Mouse (Mus musculus) cortical plate, adult 2 months (tissue): ENCODE results near the gene Sbk3. TPM values are rescaled to one million over a fixed set of nuclear protein-coding genes. Genes with fewer than 3 reads are reported as not detected.
A peak's percentile ranks its signal among the peaks of the same experiment; 100 is the strongest.

Experiments used
- H3K27ac ChIP-seq: fragments of 200-500 bp; 2 replicates; pipeline ENCODE4 v1.5.1; 2012; ENCODE audit warnings: low read length, control low read depth, inconsistent platforms; ENCODE audit not compliant: insufficient read depth
- H3K4me1 ChIP-seq: fragments of 200-500 bp; 2 replicates; pipeline ENCODE4 v1.6.1; 2011; ENCODE audit warnings: low read length; ENCODE audit not compliant: control insufficient read depth, insufficient read depth
- H3K4me3 ChIP-seq: fragments of 200-500 bp; 2 replicates; pipeline ENCODE4 v1.5.1; 2011; ENCODE audit warnings: mild to moderate bottlenecking, low read length, control low read depth; ENCODE audit not compliant: insufficient read depth
- CTCF ChIP-seq: fragments of 200-500 bp; IDR thresholded peaks from 2 replicates; pipeline ENCODE4 v1.5.1; 2011; ENCODE audit warnings: mild to moderate bottlenecking, control low read depth, low read length; ENCODE audit not compliant: insufficient read depth; ENCODE audit errors: extremely low read depth
- POLR2A ChIP-seq: fragments of 200-500 bp; IDR thresholded peaks from 2 replicates; pipeline ENCODE4 v1.6.1; 2011; ENCODE audit warnings: mild to moderate bottlenecking, low read length, control low read depth; ENCODE audit not compliant: insufficient read depth; ENCODE audit errors: extremely low read depth
- polyA plus RNA-seq: library from polyadenylated mRNA; depleted of rRNA; stranded (reverse); fragments of >200 nt; gene quantifications from 2 replicates; pipeline ENCODE4 v1.2.3, GENCODE M21; 2012

The Sbk3 gene
- polyA plus RNA-seq, 1 experiment: 1.2 TPM

DNA sequence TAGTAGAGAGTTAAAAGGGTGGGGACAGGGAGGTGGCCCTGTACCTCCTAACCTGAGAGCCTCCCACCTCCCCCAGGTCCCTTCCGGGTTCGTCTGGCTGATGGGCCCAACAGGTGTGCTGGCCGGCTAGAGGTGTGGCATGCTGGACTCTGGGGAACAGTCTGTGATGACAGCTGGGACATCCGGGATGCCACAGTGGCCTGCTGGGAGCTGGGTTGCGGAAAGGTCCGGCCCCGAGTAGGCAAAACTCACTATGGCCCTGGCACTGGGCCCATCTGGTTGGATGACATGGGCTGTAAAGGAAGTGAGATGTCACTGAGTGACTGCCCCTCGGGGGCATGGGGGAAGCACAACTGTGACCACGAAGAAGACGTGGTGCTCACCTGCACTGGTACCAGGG is 34.1 kb downstream of the Sbk3 start:
- TF ChIP-seq POLR2A (no peak), CTCF (no peak)
- H3K4me1 ChIP-seq: no peaks in the 10 kb centered on the region
- no peak overlapping the region for H3K27ac ChIP-seq
- no peak overlapping the region for H3K4me3 ChIP-seq

DNA sequence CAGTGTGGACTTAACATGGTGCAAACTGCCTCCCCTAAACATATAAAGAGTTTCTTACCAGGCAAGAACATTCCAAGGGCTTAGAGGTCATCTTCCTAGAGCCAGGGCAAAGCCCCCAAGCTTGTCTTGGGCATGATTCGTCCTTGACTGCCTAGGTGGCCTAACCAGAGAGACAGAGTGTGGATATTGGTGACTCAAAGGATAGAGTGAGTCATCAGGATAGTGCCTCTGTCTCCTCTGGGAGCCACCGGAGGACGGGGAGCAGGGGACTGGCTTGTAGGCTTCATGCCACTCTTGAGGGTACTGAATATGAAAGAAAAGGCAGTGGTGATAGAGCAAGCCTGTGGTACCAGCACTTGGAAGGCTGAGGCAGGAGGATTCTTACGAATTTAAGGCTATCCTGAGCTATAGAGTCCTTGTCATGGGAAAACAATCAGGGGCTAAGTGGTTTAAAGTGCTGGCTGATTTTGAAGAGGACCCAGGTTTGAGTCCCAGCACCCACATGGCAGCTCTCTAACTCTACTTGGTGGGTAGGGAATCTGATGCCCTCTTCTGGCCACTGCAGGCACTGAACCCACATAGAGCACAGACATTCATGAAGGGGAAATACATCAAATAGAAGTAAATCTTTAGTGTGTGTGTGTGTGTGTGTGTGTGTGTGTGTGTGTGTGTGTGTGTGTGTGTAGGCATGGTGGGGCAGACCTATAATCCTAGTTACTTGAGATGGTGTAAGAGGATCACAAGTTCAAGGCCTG is 36.6 kb downstream of the Sbk3 start:
- TF ChIP-seq POLR2A (no peak), CTCF (no peak)
- no peaks in the 10 kb centered on the region for H3K4me1 ChIP-seq
- no peak overlapping the region for H3K27ac ChIP-seq
- H3K4me3 ChIP-seq: no peak overlapping the region

DNA sequence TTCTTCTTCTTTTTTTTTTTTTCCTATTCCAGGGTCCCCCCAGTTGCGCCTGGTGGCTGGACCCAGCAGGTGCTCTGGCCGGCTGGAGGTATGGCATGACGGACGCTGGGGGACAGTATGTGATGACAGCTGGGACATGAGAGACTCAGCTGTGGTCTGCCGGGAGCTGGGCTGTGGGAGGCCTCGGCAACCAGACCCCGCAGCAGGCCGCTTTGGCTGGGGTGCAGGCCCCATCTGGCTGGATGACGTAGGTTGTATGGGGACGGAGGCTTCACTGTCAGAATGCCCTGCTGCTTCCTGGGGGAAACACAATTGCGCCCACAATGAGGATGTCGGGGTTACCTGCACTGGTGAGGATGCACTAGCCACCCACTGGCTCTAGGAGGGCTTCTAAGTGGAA is 37.9 kb downstream of the Sbk3 start:
- TF ChIP-seq POLR2A: no peak
- TF ChIP-seq CTCF: no peak
- H3K4me3 ChIP-seq: no peak overlapping the region
- no peak overlapping the region for H3K27ac ChIP-seq
- H3K4me1 ChIP-seq: no peaks in the 10 kb centered on the region

DNA sequence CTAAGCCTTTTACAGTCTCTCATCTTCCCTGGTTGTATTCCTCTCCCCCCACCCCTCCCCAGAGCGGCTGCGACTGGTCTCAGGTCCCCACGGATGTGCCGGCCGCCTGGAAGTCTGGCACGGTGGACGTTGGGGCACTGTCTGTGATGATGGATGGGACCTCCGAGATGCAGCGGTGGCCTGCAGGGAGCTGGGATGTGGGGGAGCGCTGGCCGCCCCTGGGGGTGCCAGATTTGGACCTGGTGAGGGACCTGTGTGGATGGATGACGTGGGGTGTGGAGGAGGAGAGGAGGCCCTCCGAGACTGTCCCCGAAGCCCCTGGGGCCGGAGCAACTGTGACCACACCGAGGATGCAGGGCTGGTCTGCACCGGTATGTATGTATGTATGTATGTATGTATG is 42.6 kb downstream of the Sbk3 start:
- H3K4me3 ChIP-seq: no peak overlapping the region
- no peak overlapping the region for H3K27ac ChIP-seq
- TF ChIP-seq CTCF (no peak), POLR2A (no peak)
- peaks cover 6% of the 10 kb centered on the region for H3K4me1 ChIP-seq

DNA sequence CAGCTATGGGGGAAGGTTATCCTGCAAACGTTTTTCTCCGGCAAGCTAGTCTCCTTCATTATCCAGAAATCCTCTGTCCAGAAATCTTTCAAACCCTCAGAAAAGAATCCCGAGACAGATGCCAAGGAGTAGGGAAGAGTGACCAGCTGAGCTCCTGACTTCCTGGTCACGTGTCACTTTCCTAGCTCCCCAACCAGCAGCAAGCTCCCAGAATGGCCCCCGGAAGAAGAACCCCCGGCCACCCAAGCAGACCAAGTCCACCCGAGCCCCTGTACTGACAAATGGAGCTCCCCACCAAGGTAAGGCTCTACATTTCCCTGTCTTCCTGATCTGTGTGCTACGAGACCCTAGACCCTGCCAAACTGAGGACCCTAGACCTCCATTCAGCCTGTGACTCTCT is 43.3 kb downstream of the Sbk3 start:
- Histone ChIP-seq H3K27ac (no peak overlapping the region), H3K4me3 (no peak overlapping the region), H3K4me1 (peaks cover 6% of the 10 kb centered on the region)
- no peak for TF ChIP-seq CTCF
- TF ChIP-seq POLR2A: no peak

DNA sequence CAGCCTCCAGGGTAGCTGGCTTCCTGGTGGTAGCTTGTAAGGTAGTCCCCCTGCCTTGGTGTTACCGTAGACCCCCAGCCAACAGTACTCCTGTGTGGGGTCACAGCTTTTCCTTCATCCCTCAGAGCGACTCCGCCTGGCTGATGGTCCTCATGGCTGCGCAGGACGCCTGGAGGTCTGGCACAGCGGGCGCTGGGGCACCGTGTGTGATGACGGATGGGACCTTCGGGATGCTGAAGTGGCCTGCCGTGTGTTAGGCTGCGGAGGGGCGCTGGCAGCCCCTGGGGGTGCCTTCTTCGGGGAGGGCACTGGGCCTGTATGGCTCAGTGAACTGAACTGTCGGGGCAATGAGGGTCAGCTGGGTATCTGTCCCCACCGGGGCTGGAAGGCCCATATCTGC is 44.1 kb downstream of the Sbk3 start:
- Histone ChIP-seq H3K4me3 (no peak overlapping the region), H3K27ac (no peak overlapping the region), H3K4me1 (peaks cover 6% of the 10 kb centered on the region)
- TF ChIP-seq POLR2A (no peak), CTCF (no peak)

DNA sequence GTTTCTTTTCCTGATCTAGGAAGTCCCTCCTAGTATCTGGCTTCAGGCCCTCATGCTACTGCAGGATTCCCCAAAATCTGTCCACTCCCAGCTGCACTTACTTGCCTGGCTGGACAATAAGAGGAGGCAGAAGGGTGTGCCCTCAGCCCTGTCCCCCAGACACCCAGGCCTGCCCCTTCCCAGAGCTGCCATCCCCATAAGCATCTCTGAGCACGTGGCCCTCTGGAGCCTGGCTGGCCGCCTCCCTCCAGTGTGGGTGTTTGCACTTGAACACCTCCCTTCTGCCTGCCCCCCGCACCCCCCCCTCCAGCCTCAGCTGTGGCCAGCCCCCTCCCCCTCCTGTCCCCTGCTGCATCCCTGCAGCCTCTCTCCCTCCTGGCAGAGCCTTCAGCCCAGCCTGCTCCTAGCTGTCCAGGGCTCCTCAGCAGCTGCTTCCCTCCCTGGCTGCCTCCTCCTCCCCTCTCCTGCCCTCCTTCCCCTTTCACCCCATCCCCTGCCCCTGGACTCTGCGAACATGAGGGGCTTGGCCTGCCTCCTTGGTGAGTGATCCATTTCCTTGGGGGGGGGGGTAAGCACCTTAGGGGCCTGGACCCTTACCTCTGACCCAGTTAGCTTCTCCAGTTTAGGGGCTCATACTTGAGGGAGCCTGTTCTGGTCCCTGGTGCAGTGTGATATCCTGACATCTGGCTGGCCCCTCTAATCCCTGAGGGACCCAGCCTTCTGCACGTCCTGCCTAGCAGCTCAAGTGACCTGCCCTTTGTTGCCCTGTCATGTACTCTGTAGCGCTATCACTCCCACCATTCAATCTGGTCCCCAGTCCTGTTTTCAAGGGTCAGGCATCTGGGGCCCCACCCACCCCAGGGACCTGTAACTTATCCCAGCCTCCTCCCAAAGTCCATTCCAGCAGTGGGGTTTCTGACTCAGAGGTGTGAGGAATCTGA is 45.3 kb downstream of the Sbk3 start, which contains the start of gene Ssc5d:
Ssc5d (plus strand) TSS at position 345 of the 941 bp plus-strand sequence.
- H3K4me1 ChIP-seq: peaks cover 8% of the 10 kb centered on the region
- TF ChIP-seq CTCF (no peak), POLR2A (no peak)
- H3K4me3 ChIP-seq: no peak within 1 kb of the TSS
- H3K27ac ChIP-seq: peak within 1 kb of the TSS; percentile 87

DNA sequence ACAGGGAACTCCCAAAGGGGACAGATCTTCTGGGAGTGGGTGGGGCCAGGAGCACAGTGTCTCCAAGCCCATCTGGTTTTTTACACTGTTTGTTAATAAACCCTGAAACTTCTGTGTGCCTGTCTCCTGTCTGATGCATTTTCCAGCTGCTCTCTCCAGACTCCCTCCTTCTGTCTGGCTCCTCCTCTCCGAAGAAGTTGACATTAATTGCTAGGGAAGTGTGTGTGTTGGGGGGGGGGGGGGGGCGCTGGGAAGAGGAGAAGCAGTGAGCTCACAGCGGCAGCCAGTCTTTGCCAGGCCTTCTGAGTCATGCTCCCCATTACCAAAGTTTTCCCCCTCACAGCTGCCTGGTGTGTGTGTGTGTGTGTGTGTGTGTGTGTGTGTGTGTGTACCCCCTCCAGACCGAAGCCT is 46.1 kb downstream of the Sbk3 start:
- Histone ChIP-seq H3K27ac (peak overlapping the region; percentile 37), H3K4me1 (peaks cover 8% of the 10 kb centered on the region), H3K4me3 (no peak overlapping the region)
- TF ChIP-seq CTCF: no peak
- TF ChIP-seq POLR2A: 0 out of 2 replicates have a peak, but pooled peaks have one; percentile 7

DNA sequence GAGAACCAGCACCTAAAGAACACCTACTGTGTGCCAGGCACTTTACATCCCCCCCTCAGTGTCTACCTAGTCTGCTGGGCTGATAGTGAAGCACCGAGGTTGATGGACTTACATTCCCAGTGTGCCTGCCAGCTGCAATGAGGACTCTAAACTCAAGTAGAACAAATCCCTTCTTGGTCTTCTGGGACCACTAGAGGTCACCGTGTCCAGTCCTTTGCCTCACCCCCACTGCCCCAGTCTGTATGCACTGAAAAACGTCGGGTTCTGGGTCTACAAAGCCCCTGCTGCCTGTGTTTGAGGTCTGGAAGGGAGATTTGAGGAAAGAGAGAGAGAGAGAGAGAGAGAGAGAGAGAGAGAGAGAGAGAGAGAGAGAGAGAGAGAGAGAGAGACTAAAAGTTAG is 46.5 kb downstream of the Sbk3 start:
- Histone ChIP-seq H3K27ac (peak overlapping the region; percentile 87; the same call in 1 of the 2 replicates), H3K4me1 (peaks cover 8% of the 10 kb centered on the region), H3K4me3 (no peak overlapping the region; the same call in 1 of the 2 replicates)
- TF ChIP-seq CTCF: no peak
- TF ChIP-seq POLR2A: no peak
